Mouse (Mus musculus): ENCODE data around the gene Col6a4.
A peak's percentile ranks its signal among the peaks of the same experiment; 100 is the strongest.

Gene Col6a4

DNA sequence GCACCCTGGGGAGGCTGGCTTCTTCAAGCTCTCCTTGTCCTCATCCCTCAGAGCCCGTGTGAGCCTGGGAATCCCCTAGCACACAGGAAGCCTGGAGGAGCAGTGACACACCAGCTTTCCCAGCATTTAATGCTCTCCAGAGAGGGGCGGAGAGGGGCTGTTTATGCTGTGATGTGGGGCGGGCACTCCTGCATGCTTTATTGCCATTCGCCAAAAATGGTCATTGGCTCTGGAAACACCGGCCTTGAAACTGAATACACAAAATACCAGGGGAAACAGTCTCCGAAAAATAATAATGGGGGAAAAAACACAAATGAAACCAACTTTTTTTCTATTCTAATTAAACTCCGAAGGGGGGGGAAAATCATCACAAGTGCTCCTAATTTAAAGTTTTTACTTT lies at the start of gene Col6a4:
Col6a4 (minus strand) TSS at position 101 of the 400 bp plus-strand sequence.
- DNase-seq: no peak

DNA sequence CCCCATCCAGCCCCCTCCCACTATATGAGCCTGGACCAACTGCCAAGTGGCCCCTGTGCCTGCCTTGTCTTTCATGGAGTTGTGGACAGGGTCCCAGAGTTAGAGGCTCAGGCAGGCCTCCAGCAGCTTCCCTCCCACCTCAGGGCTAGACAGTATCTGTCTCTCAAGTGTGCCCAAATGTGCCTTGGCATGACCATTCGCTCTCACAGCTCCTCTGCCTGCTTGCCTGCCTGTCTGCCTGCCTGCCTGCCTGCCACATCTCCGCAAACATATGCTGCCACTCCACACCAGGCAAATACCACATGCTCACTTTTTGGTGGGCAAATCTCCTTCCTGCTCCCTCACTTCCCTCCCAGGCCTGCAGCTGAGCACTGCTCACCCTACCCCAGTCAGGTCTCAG lies 49.0 kb upstream of the Col6a4 start:
- no peak for DNase-seq

DNA sequence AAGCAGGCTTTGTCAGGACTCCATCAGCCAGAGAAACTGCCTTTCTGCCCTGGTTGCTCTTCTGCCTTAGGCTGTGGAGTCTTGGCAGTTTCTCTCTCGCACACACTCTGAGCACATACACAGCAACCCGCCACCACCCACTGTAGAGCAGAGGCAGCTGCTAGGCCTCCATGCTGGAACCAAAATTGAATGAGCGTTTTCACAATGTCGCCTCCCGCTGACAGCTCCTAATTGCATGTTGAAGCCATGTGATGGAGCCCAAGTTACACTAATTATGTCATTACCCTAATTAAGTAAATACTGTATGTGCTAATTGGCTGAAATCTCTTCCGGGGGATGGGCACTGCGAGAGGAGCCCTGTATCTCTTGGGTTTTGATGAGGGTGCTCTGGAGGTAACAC lies 47.6 kb upstream of the Col6a4 start:
- DNase-seq: no peak

DNA sequence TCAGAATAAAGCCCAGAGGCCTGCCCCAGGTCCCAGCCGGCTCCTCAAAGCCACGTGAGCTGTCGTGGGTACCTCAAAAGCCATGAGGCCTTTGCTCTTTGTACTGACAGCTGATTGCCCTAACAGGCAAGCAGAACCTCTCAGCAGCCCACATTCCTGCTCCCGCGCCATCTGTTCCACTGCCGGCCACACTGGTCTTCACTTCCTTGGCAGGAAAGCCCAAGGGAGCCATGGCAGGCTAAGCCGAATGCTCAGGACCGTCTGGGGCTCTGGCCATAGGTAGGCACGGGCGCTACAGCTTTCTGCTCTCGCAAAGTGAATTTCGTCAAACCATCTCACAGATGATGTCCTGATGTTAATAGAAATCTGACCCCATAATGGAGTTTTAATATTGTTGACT lies 45.4 kb upstream of the Col6a4 start:
- no peak for DNase-seq

DNA sequence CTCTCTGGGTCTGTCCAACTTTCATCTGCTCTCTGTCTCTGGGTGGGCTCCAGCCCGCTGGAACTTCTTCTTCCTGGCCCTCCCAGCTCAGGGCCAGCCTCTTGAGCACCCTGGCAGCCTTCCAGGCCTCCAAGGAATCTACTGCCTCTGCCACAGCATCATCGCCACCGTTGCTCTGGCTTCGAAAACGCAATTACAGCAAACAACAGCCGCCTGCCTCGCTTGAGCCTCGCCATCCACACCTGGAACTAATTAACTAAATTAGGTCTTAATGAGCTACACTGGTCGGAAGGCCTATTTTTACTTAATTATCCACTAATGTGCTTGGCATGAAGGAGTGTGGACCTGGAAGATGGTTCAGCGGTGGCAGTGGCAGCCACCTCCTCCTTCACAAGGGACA lies 43.2 kb upstream of the Col6a4 start:
- no peak for DNase-seq

DNA sequence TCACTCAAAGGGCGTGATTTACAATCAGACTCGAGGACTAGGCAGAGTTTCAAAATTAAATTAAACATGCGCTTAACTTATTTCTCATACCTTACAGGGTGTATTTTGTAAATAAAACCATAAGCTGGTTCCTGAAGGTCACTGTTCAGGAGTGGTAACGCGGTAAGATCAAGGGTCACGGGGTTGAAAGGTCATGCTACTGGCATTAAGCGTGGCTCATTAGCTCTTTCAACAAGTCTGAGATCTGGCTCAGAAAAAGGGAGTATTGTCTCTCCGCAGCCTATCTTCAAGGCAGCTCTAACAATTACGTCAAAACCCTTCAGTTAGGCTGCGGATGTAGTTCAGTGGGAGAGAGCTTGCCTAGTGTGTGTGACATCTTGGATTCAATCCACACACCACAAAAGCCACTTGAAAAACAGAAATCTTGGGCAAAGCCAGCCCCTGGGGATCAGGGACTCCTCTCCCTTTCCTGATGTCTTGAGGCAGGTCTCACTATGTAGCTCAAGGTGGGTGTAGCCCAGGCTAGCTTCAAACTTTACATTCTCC lies 41.2 kb upstream of the Col6a4 start:
- DNase-seq: no peak

- no peak for DNase-seq
Measured at GRCm38 (mm10) chr9:106130250-106130649, 33.7 kb upstream of the Col6a4 start.

- DNase-seq: no peak
Measured at GRCm38 (mm10) chr9:106129072-106129471, 32.5 kb upstream of the Col6a4 start.

GRCm38 (mm10) chr9:106126786-106127251 lies 30.2 kb upstream of the Col6a4 start:
- no peak for DNase-seq

DNA sequence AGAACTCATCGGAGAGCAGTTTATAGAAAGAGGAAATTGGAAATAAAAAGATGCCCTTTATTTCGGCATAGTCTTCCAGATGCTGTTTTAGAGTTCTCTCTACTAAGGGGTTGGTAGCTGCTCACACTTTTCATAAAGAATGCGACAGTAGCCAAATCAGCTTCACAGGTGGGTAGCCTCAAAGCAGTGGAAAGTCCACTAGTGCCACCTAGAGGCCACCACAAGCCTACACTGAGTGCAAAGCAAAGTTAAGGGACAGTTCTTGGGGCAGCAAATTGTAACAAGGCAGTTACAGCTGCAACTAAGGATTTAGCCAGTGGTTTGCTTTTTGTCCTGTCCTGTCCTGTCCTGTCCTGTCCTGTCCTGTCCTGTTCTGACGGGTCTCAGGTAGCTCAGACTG lies 27.0 kb upstream of the Col6a4 start:
- peak; percentile 42 for DNase-seq

DNA sequence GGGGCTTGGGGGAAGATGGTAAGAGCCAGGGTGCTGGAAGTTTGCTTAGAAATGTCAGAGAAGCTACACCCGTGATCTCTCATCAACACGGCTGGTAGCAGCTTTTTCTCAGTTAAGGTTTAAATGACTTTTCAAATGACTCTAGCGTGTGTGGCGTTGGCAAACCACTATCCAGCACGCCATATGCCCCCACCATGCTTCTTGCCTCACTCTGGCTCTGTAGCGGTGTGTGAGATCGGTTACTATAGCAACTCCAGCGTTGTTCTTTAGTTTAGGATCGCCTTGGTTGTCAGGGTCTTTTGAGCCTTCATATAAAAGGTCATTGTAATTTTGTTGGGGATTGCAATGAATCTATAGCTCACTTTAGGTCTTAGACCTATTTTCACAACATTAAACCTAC lies 22.5 kb upstream of the Col6a4 start:
- DNase-seq: no peak

DNA sequence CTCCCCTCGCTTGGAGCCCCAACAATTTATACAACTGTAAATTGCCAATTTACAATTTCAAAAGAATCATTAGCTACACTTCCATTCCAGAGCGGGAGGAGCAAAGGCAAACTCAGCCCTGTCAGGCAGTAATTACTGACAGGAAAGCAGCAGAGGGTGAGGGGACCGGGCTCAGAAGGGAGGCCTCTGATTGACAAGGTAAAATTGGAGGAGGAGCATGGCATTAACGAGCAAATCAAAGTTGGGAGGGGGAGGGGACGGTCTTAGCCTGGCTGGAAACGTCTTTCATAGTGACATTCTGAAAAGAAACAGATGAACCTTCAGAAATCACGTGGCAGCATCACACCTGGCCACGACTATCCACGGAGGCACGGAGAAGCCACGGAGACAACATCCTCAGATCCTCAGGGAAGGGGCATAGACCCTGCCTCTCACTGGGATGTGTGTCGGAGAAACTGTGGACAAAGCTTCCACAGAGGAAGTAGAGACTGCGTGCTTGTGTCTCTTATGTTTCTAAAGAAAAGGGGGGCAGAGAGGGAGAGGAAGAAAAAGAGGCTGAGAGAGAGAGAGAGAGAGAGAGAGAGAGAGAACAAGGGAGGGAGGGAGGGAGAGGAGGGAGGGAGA lies 19.3 kb upstream of the Col6a4 start:
- no peak for DNase-seq

DNA sequence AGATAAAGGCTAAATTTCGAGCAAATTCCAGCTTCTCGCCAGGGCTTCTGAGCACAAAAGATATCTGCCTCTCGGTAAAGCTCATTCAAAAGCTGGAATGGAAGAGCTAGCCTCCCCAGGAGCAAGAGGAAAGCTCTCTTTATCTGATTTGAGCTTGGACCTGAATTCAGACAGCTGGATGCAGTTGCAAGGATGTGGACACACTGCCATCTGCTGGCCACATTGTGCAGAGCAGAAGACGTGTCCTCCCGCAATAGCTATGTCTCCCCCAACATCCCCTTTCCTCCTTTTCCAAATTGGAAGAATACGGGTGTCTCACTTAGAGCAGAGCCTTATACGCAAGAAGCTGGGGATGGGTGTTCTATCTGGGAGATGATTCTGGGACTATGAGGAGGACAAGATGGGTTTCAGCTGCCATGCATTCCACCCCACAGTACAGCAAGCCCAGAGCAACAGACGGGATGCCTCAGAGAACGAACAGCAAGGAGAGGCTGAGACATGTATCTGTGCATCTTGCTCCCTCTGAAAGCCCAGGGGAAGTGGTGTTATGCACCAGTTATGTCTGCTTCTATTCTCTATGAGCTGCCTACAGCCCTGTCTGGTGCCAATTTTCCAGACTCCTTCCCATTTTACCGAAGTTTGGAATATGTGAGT lies 16.3 kb upstream of the Col6a4 start:
- DNase-seq: peak; percentile 56

- DNase-seq: no peak
Measured at GRCm38 (mm10) chr9:106106241-106106640, 9.7 kb upstream of the Col6a4 start.

DNA sequence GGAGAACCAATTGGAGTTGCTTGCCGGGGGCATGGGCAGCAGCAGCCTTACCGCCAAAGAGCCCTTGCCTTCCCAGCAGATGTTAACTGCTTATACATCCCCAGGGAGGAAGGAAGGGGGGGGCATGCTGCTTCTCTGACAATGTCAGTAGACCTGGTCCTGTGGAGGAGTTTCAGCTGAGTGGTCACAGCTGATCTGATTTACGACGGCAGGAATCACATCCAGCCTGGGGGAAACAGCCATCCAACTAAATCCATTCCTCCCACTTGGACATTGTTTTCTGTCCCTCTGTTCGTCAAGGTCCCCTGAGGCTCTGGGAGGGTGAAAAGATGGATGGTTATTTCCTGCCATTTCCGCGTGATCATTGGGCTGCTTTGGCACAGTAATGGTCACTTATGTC lies 7.8 kb upstream of the Col6a4 start:
- no peak for DNase-seq

GRCm38 (mm10) chr9:106101166-106101565 lies 4.6 kb upstream of the Col6a4 start:
- DNase-seq: no peak

DNA sequence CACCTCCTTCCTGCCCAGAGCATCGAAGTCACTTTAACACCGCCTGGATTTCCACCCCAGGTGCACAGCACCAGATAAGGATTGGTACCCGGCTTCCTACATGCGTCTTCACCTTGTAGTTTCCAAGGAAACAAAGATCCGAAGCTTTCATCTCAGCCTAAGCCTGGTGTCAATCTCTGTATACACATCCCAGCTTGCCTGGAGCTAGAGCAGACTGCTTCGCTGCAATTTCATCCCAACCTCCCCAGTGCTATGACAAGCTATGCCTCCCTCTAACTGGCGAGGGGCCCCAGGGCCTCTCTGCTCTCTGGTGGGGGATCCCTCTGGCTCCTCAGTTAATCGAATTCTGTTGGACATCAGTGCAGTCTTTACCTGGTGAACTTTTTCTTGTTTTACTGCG lies 3.7 kb upstream of the Col6a4 start:
- DNase-seq: no peak

- no peak for DNase-seq
Measured at GRCm38 (mm10) chr9:106099379-106100021, 2.9 kb upstream of the Col6a4 start.

DNA sequence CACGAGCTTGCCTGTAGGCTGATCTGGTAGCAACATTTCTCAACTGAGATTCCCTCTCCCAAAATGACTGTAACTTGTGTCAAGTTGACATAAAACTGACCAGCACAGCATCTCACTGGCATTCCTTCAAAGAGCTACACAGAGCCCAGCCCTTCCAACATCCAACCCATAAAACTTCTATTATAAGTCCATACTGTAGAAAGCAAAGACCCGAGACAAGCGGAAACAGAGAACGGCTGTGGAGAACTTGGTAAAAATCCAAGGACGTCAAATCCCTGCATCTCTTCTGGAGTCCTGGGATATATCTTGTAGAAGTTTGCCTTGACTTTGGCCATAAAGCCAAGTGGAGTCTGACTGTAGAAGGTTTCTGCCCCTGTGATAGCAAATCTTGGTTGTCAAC lies 15.1 kb downstream of the Col6a4 start:
- DNase-seq: no peak

DNA sequence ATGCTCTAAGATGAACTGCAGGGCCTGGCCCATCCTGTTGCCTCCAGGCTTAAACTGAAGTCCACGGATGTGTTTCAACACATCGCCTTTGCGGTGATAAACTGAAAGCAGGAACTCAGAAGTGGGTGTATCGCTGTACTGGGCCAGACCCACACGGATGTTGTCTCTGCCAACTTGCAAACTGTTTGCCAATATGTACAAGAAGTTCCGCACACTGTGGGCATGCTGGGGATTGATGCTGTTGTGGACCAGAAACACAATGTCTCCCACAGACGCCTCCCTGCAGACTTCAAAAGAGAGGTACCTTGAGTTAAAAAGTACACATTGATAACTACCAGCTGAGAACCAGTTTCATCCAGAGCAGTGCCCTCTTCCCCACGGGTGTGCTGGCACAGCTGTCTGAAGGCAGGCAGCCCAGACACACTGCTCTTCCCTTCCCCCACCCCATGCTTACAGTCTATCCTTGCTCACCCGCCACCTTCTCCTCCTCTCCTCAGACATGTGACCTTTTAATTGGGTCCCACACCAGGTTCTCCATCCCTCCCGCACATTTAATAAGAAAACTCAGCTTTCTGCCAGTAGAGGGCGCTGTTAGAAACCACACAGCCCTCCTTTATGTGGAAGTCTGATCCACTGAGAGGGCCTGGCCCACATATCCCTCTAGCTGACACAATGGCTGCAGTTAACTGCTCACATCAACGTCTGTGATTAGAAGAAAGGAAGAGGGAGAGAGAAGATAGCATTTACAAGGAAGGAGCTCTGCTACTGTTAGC lies 16.1 kb downstream of the Col6a4 start:
- peak; percentile 26 for DNase-seq

DNA sequence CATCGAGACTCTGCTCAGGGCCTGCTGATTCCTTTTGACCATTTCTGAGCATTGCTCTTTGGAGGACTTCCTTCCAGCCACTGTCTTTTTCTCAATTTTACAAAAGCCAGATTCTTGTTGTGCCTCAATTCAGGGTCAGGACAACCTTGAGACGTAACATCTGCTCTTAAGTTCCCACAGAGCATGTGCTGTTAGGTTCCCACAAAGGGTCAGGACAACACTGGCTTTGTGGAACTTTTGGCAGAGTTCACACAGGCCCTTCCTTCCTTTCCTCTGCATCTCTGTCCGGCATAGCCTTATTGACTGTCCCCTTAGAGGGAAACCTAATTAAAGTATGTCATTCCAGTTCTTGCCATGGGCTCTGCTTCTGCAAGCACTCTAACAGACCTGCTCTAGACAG lies 18.6 kb downstream of the Col6a4 start:
- DNase-seq: no peak

DNA sequence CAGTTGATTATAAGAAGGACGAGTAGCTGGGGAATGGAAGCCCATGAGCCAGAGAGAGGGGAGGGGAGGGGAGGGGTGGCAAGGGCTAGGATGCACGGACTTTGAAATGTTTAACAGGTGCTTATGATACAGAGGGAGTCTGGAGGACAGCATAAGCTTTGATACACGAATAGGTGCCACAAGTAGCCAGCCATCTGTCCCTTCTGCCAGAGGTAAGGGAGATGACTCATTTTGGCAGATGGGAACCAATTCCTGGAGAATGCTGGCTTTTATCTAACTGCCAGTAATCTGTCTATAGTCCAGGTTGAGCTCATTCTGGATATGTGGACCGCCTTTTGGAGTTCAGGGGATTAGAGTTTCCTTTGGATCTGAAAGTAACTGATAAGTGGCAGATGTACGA lies 20.3 kb downstream of the Col6a4 start:
- no peak for DNase-seq

- no peak for DNase-seq
Measured at GRCm38 (mm10) chr9:106073956-106074355, 22.6 kb downstream of the Col6a4 start.
